Mouse (Mus musculus) stomach, embryonic 15.5 days (tissue): ENCODE data around the gene Ubash3b. TPM values are rescaled to one million over a fixed set of nuclear protein-coding genes. Genes with fewer than 3 reads are reported as not detected.

Experiments
- ATAC-seq: fragments of 200-750 bp; cut with Nextera tagmentation; 2 replicates; pipeline ENCODE4 v1.8.0; 2017; ENCODE audit warnings: low read depth, moderate number of reproducible peaks, moderate TSS enrichment; ENCODE audit not compliant: insufficient read depth, low FRiP score
- H3K27ac ChIP-seq: fragments of 300-500 bp; sonication (generic); 2 replicates; pipeline ENCODE4 v1.5.1; 2015; ENCODE audit warnings: mild to moderate bottlenecking, inconsistent platforms
- H3K27me3 ChIP-seq: fragments of 300-500 bp; sonication (generic); replicated peaks from 2 replicates; pipeline ENCODE4 v1.6.1; 2015; ENCODE audit warnings: inconsistent platforms
- H3K36me3 ChIP-seq: fragments of 300-500 bp; sonication (generic); 2 replicates; pipeline ENCODE4 v1.6.1; 2015; ENCODE audit warnings: inconsistent platforms
- H3K4me1 ChIP-seq: fragments of 300-500 bp; sonication (generic); 2 replicates; pipeline ENCODE4 v1.6.1; 2015; ENCODE audit warnings: inconsistent platforms
- H3K4me2 ChIP-seq: fragments of 300-500 bp; sonication (generic); 2 replicates; pipeline ENCODE4 v1.6.1; 2015; ENCODE audit warnings: mild to moderate bottlenecking, inconsistent platforms
- H3K4me3 ChIP-seq: fragments of 300-500 bp; sonication (generic); replicated peaks from 2 replicates; pipeline ENCODE4 v1.5.1; 2015; ENCODE audit warnings: inconsistent platforms
- H3K9ac ChIP-seq: fragments of 300-500 bp; sonication (generic); 2 replicates; pipeline ENCODE4 v1.6.1; 2015; ENCODE audit warnings: inconsistent platforms
- H3K9me3 ChIP-seq: fragments of 300-500 bp; sonication (generic); 2 replicates; pipeline ENCODE4 v1.6.1; 2016; ENCODE audit warnings: inconsistent platforms
- whole genome bisulfite sequencing: fragments of 180-500 bp; shearing (Covaris S2); methylation state at CpG from one replicate; pipeline ENCODE4 v1.1.7; 2015; 5-methylcytosine and 5-hydroxymethylcytosine counted together
- polyA plus RNA-seq: library from polyadenylated mRNA; unstranded; fragments of >200 nt; fragmentation: Nextera tagmentation; extraction: Ambion mirVana; gene quantifications from 2 replicates; pipeline ENCODE4 v1.2.1, GENCODE M21; 2015

Ubash3b gene
- polyA plus RNA-seq, 1 experiment from 2014 or later, result 4.0 TPM

- H3K27ac ChIP-seq, result no peak overlapping the region
- H3K27me3 ChIP-seq, result no peaks in the 10 kb centered on the region
- WGBS, result 91% methylated on average over 8 of the region's 8 CpGs
- H3K9ac ChIP-seq, result no peak overlapping the region
- no peak overlapping the region for H3K4me3 ChIP-seq
- no peaks in the 10 kb centered on the region for H3K36me3 ChIP-seq
- H3K4me1 ChIP-seq, result peaks cover 12% of the 10 kb centered on the region; the same call in 1 of the 2 replicates
- H3K4me2 ChIP-seq, result no peak overlapping the region
- no peak for ATAC-seq
- no peaks in the 10 kb centered on the region for H3K9me3 ChIP-seq
Measured at GRCm38 (mm10) chr9:41103722-41104121, 57.8 kb downstream of the Ubash3b start.

DNA sequence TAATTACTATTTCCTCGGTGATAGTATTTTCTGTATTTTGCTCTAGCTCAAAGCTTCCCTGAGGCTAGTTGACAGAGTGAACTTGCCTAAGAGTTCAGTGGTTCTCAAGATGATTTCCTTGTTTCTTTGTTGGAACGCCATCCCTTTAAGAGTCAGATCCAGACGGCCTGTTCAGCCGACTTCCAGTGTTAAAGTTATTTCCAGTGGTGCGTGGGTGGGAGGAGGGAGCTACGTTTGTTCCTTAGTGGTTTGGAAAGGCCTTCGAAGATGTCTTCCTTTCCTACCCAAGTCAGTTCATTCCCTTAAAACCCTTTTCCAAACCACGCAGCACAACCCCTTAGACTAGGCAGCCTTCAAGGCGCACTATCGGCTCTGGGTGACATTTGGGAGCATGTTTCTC lies 58.9 kb downstream of the Ubash3b start:
- WGBS, result 64% methylated on average over 10 of the region's 10 CpGs
- no peaks in the 10 kb centered on the region for H3K27me3 ChIP-seq
- no peak for ATAC-seq
- no peak overlapping the region for H3K4me3 ChIP-seq
- H3K9me3 ChIP-seq, result no peaks in the 10 kb centered on the region
- no peaks in the 10 kb centered on the region for H3K36me3 ChIP-seq
- H3K27ac ChIP-seq, result no peak overlapping the region
- no peak overlapping the region for H3K9ac ChIP-seq
- H3K4me1 ChIP-seq, result peaks cover 5% of the 10 kb centered on the region; the same call in 1 of the 2 replicates
- no peak overlapping the region for H3K4me2 ChIP-seq

DNA sequence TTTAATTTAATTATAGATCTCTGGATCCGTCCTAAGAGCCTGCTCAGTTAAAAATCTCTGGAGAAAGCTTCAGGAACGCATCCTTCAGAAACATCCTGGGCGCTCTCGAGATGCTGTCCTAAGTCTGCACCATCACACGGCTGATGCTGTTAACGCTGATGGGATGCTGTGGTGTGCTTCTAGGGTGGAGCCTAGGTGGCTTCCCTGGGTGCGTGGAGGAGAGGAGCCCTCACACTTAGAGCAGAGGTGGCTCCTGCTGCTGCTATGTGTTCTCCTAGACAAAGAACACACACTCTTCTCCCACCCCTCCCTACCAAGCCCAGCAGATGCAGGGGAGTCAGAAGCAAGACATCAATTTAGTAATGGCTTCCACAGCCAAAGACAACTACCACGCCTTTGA lies 61.6 kb downstream of the Ubash3b start:
- Histone ChIP-seq H3K4me1 (no peaks in the 10 kb centered on the region), H3K4me2 (no peak overlapping the region), H3K4me3 (no peak overlapping the region), H3K27me3 (no peaks in the 10 kb centered on the region), H3K9ac (no peak overlapping the region), H3K27ac (no peak overlapping the region), H3K9me3 (no peaks in the 10 kb centered on the region), H3K36me3 (no peaks in the 10 kb centered on the region)
- ATAC-seq, result no peak
- WGBS, result 68% methylated on average over 8 of the region's 8 CpGs

DNA sequence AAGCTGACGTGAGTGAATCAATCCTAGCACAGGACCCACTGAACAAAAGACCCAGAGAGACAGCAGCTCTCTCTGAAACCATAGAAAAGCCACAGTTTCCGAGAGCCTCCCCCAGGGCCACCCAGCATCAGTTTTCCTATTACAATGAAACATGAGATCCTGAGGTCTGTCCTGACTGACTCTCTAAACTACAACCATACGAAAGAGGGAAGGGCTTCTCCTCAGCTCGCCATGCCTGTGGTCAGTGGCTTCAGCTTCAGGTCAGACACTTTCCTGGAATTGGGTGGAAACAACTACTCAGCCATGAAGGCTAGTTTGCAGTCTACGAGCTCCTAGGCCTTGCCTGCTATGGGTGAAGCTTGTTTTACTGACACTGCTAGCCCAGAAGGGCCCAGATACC lies 62.4 kb downstream of the Ubash3b start:
- Histone ChIP-seq H3K4me1 (no peaks in the 10 kb centered on the region), H3K27ac (no peak overlapping the region), H3K27me3 (no peaks in the 10 kb centered on the region), H3K36me3 (no peaks in the 10 kb centered on the region), H3K9me3 (no peaks in the 10 kb centered on the region), H3K9ac (no peak overlapping the region), H3K4me2 (no peak overlapping the region), H3K4me3 (no peak overlapping the region)
- 69% methylated on average over 5 of the region's 5 CpGs for WGBS
- no peak for ATAC-seq

DNA sequence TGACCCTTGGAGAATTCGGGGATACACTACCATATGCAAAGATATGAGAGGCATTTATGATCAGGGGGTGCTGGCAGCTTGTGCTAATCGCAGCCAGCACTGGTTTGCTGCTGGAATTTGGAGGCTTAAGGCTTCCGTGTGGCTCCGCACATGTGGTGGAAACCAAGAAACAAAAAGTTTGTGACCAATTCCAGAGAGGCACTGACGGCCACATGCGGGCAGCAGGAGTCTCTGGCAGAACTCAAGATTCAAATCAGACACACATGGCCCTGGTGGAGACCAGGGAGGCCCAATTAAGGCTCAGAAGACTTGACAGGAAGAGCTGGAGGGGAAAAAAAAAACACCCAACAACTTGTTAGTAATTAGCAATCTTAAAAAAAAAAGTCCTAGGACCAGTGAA lies 63.4 kb downstream of the Ubash3b start:
- no peak overlapping the region for H3K4me3 ChIP-seq
- H3K27ac ChIP-seq, result no peak overlapping the region
- H3K4me2 ChIP-seq, result no peak overlapping the region
- H3K27me3 ChIP-seq, result no peaks in the 10 kb centered on the region
- no peak for ATAC-seq
- H3K9me3 ChIP-seq, result no peaks in the 10 kb centered on the region
- H3K4me1 ChIP-seq, result no peaks in the 10 kb centered on the region
- no peak overlapping the region for H3K9ac ChIP-seq
- 85% methylated on average over 6 of the region's 6 CpGs for WGBS
- H3K36me3 ChIP-seq, result no peaks in the 10 kb centered on the region

DNA sequence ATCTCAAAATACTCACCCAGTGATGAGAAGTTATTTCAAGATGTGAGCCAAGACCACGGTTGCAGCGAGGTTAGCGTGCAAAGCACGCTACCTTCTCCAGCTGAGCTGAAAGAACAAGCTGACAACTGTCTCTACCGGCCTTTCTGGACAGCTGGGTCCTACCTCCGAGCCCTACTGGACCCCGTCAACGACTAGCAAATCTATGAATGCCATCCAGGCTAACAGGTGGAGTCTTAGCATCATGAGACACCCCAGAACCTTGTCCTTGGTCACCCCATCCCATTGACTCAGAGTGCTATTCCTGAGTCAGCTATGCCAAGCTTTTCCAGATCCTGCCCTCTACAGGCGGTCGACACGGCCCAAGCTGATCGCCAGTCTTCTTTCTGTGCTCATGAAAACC lies 69.5 kb downstream of the Ubash3b start:
- Histone ChIP-seq H3K36me3 (no peaks in the 10 kb centered on the region), H3K4me2 (no peak overlapping the region), H3K4me1 (0 out of 2 replicates have a peak, but pooled peaks cover 3% of the 10 kb centered on the region), H3K4me3 (no peak overlapping the region), H3K27me3 (no peaks in the 10 kb centered on the region), H3K9ac (no peak overlapping the region), H3K9me3 (no peaks in the 10 kb centered on the region), H3K27ac (no peak overlapping the region)
- no peak for ATAC-seq
- WGBS, result 89% methylated on average over 12 of the region's 12 CpGs

DNA sequence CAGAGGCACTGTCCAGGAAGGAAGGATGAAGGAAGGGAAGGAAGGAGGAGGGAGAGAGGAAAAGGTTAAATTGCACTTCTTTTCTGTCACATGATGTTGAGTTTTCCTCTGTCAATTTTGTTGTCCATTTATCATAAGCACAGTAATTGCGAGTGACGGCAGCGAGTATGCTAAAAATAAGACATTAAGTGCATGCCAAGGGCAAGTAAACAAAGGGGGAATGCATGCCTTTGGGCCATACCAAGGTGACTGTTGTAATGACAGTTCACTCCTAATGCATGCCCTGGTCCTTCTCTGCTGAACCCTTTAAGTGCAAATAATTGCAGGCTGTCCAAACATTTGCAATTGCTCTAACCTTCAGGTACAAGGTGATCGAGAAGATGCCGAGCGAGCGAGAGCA lies 70.3 kb downstream of the Ubash3b start:
- H3K27ac ChIP-seq, result no peak overlapping the region
- WGBS, result 28% methylated on average over 7 of the region's 7 CpGs

GRCm38 (mm10) chr9:41087831-41088383 lies 73.6 kb downstream of the Ubash3b start:
- ATAC-seq, result no peak
- Histone ChIP-seq H3K27ac (no peak overlapping the region), H3K4me3 (no peak overlapping the region), H3K36me3 (no peaks in the 10 kb centered on the region), H3K4me2 (no peak overlapping the region), H3K9me3 (no peaks in the 10 kb centered on the region), H3K4me1 (peaks cover 13% of the 10 kb centered on the region), H3K27me3 (no peaks in the 10 kb centered on the region), H3K9ac (no peak overlapping the region)
- WGBS, result 55% methylated on average over 9 of the region's 9 CpGs

More for the DNA sequence above, 70.3 kb downstream of the Ubash3b start:
- no peaks in the 10 kb centered on the region for H3K9me3 ChIP-seq
- no peaks in the 10 kb centered on the region for H3K36me3 ChIP-seq
- no peak overlapping the region for H3K4me2 ChIP-seq
- 0 out of 2 replicates have a peak, but pooled peaks cover 3% of the 10 kb centered on the region for H3K4me1 ChIP-seq
- H3K27me3 ChIP-seq, result no peaks in the 10 kb centered on the region
- no peak overlapping the region for H3K9ac ChIP-seq
- H3K4me3 ChIP-seq, result no peak overlapping the region
- no peak for ATAC-seq

GRCm38 (mm10) chr9:41084191-41084901 lies 77.2 kb downstream of the Ubash3b start:
- Histone ChIP-seq H3K4me1 (peaks cover 13% of the 10 kb centered on the region), H3K27me3 (no peaks in the 10 kb centered on the region), H3K4me3 (no peak overlapping the region), H3K36me3 (no peaks in the 10 kb centered on the region), H3K9ac (no peak overlapping the region), H3K4me2 (peak overlapping the region; percentile 16; the same call in 1 of the 2 replicates), H3K9me3 (no peaks in the 10 kb centered on the region), H3K27ac (peak overlapping the region; percentile 23)
- 19% methylated on average over 11 of the region's 11 CpGs for WGBS
- ATAC-seq, result peak; percentile 71

DNA sequence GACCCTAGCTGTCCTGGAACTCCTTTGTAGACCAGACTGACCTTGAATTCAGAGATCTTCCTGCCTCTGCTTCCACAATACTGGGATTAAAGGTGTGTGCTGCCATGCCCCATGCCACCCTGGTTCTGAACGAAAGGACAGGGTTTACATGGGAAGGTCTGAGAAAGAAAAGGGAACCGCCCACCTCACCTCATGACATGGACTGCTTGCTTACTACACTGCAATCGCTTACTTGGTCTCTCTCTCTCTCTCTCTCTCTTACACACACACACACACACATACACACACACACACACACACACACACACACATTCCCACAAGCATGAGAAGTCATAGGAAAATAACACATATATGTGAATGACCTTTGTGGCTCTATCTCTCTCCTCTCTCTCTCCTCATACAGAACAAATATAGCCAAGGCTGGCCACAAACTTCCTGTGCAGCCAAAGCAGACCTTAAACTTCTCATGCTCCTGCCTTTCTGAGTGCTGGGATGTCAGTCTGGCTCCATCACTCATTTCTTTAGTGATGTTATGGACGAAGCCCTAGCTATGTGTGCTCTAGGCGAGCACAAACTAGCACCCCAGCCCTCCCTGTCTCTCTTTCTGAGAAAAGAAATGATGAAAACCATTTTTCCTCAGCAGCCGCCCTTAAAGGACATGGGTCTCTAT lies 78.0 kb downstream of the Ubash3b start:
- Histone ChIP-seq H3K36me3 (no peaks in the 10 kb centered on the region), H3K9me3 (no peaks in the 10 kb centered on the region), H3K4me3 (no peak overlapping the region), H3K27me3 (no peaks in the 10 kb centered on the region), H3K4me1 (peaks cover 12% of the 10 kb centered on the region), H3K9ac (no peak overlapping the region), H3K4me2 (0 out of 2 replicates have a peak overlapping the region, but pooled peaks have one; percentile 16), H3K27ac (0 out of 2 replicates have a peak overlapping the region, but pooled peaks have one; percentile 9)
- no peak for ATAC-seq
- 75% methylated on average over 6 of the region's 6 CpGs for WGBS

DNA sequence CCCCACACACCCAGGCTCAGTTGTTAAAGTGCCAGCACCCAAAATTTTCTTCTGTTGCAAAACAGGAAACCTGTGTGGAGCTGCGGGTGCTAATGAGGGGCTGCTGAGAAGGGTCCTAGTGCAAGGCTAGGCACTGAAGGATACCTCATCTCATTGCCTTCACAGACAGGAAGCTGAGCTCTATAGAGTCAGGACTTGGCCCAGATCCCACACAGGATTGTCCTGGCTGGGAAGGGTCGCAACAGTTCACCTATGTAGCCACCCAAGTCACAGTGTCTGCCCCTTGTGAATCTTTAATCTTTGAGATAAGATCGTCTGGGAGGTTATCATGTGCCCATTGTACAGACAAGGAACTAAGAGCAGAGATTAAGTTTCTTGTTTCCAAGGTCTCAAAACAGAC lies 78.6 kb downstream of the Ubash3b start:
- H3K4me2 ChIP-seq, result no peak overlapping the region
- no peak for ATAC-seq
- peaks cover 10% of the 10 kb centered on the region for H3K4me1 ChIP-seq
- H3K4me3 ChIP-seq, result no peak overlapping the region
- no peak overlapping the region for H3K9ac ChIP-seq
- WGBS, result 78% methylated on average over 3 of the region's 3 CpGs
- H3K9me3 ChIP-seq, result no peaks in the 10 kb centered on the region
- no peak overlapping the region for H3K27ac ChIP-seq
- H3K27me3 ChIP-seq, result no peaks in the 10 kb centered on the region
- H3K36me3 ChIP-seq, result no peaks in the 10 kb centered on the region

- H3K9me3 ChIP-seq, result no peaks in the 10 kb centered on the region
- H3K9ac ChIP-seq, result no peak overlapping the region
- H3K4me1 ChIP-seq, result peaks cover 10% of the 10 kb centered on the region
- 82% methylated on average over 5 of the region's 5 CpGs for WGBS
- H3K27ac ChIP-seq, result no peak overlapping the region
- H3K27me3 ChIP-seq, result no peaks in the 10 kb centered on the region
- H3K4me3 ChIP-seq, result no peak overlapping the region
- no peaks in the 10 kb centered on the region for H3K36me3 ChIP-seq
- no peak overlapping the region for H3K4me2 ChIP-seq
- ATAC-seq, result no peak
Measured at GRCm38 (mm10) chr9:41080877-41081276, 80.6 kb downstream of the Ubash3b start.
